Mouse (Mus musculus) kidney, adult 2 months (tissue): ENCODE measurements around the gene Ccnl2.

ENCODE experiments used
- CTCF ChIP-seq: fragments of 200-500 bp; conservative IDR thresholded peaks from 2 replicates; pipeline ENCODE4 v1.5.1; 2011; ENCODE audit warnings: low read depth, mild to moderate bottlenecking, control low read depth, low read length, moderate library complexity, mixed read lengths; ENCODE audit not compliant: insufficient read depth, insufficient read length
- POLR2A ChIP-seq: fragments of 200-500 bp; IDR thresholded peaks from one replicate; pipeline ENCODE4 v1.6.1; 2011; ENCODE audit warnings: low read depth, low read length, control low read depth

- no peak for TF ChIP-seq POLR2A
- no peak for TF ChIP-seq CTCF
These were observed 41.7 kb upstream of the Ccnl2 start for GRCm38 (mm10) chr4:155770626-155771025.
